Mouse (Mus musculus): ENCODE data around the gene Fhit. TPM values are rescaled to one million over a fixed set of nuclear protein-coding genes. Genes with fewer than 3 reads are reported as not detected.

Gene Fhit
- total RNA-seq, 2 experiments from 2014 or later, result 1.7 to 2.0 TPM

GRCm38 (mm10) chr14:9587900-9588299 lies 1573.9 kb downstream of the Fhit start:
- DNase-seq, result no peak

DNA sequence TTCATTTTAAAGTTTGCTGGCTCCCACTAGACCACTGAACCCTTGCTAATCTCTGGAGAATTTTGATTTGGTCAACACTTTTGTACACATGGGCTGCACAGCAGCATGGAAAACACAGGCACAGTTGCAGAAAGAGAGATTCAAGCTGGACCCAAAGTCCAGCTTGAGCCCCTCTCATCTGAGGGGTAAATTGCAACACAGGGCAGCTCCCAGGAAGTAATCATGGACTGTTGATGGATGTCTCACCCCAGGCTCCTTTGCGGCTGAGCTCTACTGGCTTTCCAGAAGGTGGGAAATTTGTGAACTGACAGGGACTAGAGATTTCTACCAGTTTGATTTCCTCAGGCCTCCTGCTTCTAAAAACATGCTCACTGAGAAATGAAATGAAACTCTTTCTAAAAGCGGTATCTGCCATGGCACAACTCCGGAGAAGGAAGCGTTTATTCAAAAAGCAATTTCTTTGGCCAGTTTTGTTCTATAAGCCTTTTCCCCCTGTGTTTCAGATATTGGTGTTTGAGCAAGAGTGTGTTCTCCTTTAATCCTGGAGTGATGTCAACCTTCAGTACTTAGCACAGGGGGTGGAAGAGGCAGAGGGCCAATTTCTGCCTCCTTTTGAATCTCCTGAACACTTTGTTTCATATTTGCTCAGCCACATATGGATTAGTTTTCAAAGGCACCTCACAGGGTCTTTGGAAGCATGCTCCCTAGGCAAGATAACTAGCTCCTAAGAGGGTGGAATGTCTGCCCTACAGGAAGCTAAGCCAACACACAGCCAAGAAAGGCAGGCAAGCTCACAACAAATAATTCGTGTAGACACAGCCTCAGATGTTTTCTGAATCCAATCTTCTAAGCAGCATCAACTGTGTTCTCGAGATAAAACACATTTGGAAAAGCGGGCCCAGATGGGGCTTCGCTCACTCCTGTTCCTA lies 1578.3 kb downstream of the Fhit start:
- no peak for DNase-seq

DNA sequence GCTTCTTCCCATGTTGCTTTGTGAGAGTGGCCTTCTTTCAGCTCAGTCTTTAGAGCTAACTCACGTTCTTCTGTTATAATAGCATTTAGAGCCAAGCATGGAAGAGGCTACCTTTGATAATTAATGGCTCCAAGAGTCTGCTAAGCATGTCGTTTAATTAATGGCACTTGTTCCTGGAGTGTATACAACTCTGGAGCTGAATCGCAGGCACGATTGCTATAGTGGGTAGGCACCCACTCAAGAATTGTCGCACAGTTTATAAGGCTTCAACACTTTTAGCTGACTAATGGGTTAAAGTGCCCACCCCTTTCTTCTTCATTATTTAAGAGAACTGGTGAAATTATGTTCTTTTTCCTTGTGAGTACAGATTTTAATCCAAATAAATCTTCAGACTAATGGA lies 1605.5 kb downstream of the Fhit start:
- DNase-seq, result no peak

GRCm38 (mm10) chr14:9555807-9556206 lies 1606.0 kb downstream of the Fhit start:
- no peak for DNase-seq

DNA sequence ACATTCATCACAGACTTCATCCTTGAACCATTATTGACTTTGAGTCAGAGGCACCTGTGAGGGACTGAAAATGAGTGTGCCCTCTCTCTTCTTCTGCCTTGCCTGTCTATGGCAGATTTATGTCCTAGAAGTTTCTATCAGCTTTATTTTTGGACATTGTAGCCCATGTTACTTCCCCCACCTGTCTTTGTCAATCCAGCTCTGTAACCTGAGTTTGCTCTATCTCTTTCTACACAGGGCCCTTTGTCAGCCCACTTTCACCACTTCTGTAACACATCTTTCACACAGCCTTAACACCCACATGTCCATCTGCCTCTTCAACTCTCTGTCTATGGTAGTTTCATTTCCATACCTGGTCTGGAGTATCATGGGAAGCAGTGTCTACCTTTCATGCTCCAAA lies 1609.7 kb downstream of the Fhit start:
- DNase-seq, result no peak

GRCm38 (mm10) chr14:9547952-9548351 lies 1613.9 kb downstream of the Fhit start:
- no peak for DNase-seq

- DNase-seq, result no peak
These were observed 1617.5 kb downstream of the Fhit start for GRCm38 (mm10) chr14:9544364-9544763.

GRCm38 (mm10) chr14:9535491-9535890 lies 1626.3 kb downstream of the Fhit start:
- DNase-seq, result no peak

DNA sequence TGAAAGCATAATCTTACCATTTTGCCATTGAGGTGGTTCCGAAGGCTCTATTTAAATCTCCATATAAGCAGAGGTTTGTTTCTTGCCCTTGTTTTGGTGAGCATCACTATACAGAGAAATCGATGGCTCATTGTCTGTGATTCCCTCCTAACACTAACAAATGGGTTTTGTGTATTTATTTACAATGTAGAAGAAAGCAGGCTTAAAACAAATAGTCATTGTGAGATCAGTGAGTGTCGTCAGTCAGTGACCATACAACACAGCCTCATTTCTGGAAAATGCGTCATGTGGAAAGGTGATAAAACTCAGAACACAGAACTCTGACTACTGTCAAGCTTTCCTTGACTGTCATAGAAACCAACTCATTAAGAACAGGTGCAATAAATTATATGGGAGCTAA lies 1632.6 kb downstream of the Fhit start:
- DNase-seq, result no peak

DNA sequence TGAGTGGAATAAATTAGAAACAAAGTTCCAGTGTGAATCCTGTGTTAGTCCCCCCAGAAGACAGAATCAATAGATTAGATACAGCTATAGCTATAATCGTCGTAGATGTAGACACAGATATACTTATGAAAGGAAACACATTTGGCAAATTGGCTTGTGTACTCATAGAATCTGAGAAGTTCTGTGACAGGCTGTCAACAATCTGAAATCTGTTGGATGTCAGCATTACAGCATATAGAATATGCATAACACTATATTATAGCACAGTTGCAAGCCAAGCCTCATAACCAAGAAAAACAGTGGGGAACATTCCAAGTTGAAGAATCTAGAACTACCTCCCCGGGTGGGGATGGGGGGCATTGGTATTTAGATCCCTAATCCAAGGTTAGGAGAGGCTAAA lies 1635.7 kb downstream of the Fhit start:
- DNase-seq, result no peak

- DNase-seq, result no peak
These were observed 1644.2 kb downstream of the Fhit start for GRCm38 (mm10) chr14:9517651-9518050.

GRCm38 (mm10) chr14:9509678-9510077 lies 1652.2 kb downstream of the Fhit start:
- no peak for DNase-seq

Other genes starting within 250 kb of the Fhit start
- 1 to 10 TPM; 3.1 to 3.5 TPM for gene Gm3839, start 194.7 kb upstream of the Fhit start, total RNA-seq (2021)

Measured in gastrocnemius, postnatal 25 days (tissue).